Mouse (Mus musculus) heart, postnatal 0 days (tissue): ENCODE results near the gene Grid1. TPM values are rescaled to one million over a fixed set of nuclear protein-coding genes. Genes with fewer than 3 reads are reported as not detected.
A peak's percentile ranks its signal among the peaks of the same experiment; 100 is the strongest.

Experiments used
- ATAC-seq: fragments of 200-750 bp; cut with Nextera tagmentation; 2 replicates; pipeline ENCODE4 v1.8.0; 2017; ENCODE audit warnings: low read depth, moderate number of reproducible peaks, moderate library complexity; ENCODE audit not compliant: insufficient read depth
- DNase-seq: peaks from one replicate; pipeline ENCODE4 v3.0.0-alpha.2; 2016; ENCODE audit warnings: low spot score
- H3K27ac ChIP-seq: fragments of 300-500 bp; sonication (generic); 2 replicates; pipeline ENCODE4 v1.5.1; 2014; ENCODE audit warnings: low read depth, mild to moderate bottlenecking
- H3K27me3 ChIP-seq: fragments of 300-500 bp; sonication (generic); 2 replicates; pipeline ENCODE4 v1.6.1; 2014; ENCODE audit warnings: low read length, mixed read lengths; ENCODE audit not compliant: control insufficient read depth, insufficient read depth
- H3K36me3 ChIP-seq: fragments of 300-500 bp; sonication (generic); replicated peaks from 2 replicates; pipeline ENCODE4 v1.6.1; 2014; ENCODE audit warnings: low read length, mixed read lengths; ENCODE audit not compliant: control insufficient read depth, insufficient read depth
- H3K4me1 ChIP-seq: fragments of 300-500 bp; sonication (generic); 2 replicates; pipeline ENCODE4 v1.6.1; 2014; ENCODE audit warnings: antibody characterized with exemption; ENCODE audit not compliant: control insufficient read depth, insufficient read depth
- H3K4me2 ChIP-seq: fragments of 300-500 bp; sonication (generic); 2 replicates; pipeline ENCODE4 v1.6.1; 2014; ENCODE audit warnings: low read depth, mild to moderate bottlenecking, low read length, moderate library complexity
- H3K4me3 ChIP-seq: fragments of 300-500 bp; sonication (generic); 2 replicates; pipeline ENCODE4 v1.5.1; 2014; ENCODE audit warnings: low read depth, low read length
- H3K9ac ChIP-seq: fragments of 300-500 bp; sonication (generic); replicated peaks from 2 replicates; pipeline ENCODE4 v1.6.1; 2014; ENCODE audit warnings: low read depth, low read length, mixed read lengths
- H3K9me3 ChIP-seq: fragments of 300-500 bp; sonication (generic); replicated peaks from 2 replicates; pipeline ENCODE4 v1.6.1; 2016; ENCODE audit warnings: low read length; ENCODE audit not compliant: control insufficient read depth
- CTCF ChIP-seq: IDR thresholded peaks from 2 replicates; pipeline ENCODE4 v1.5.1; 2016; ENCODE audit warnings: antibody characterized with exemption, control low read depth, low read depth
- EP300 ChIP-seq: IDR thresholded peaks from 2 replicates; pipeline ENCODE4 v1.6.1; 2016; ENCODE audit warnings: antibody characterized with exemption, low read depth
- WGBS: fragments of 180-500 bp; shearing (Covaris S2); extraction: QIAGEN DNeasy Blood & Tissue Kit; methylation state at CpG from one replicate; pipeline ENCODE4 v1.1.7; 2014; 5-methylcytosine and 5-hydroxymethylcytosine counted together
- polyA plus RNA-seq: library from polyadenylated mRNA; unstranded; fragments of >200 nt; fragmentation: Nextera tagmentation; extraction: Ambion mirVana; gene quantifications from 2 replicates; pipeline ENCODE4 v1.2.1, GENCODE M21; 2015
- total RNA-seq: library from RNA; depleted of rRNA; stranded (reverse); fragments of >200 nt; gene quantifications from 2 replicates; pipeline ENCODE4 v1.2.3, GENCODE M21; 2014; ENCODE audit warnings: low replicate concordance

Gene Grid1
- total and polyA plus RNA-seq, 2 experiments from 2014 or later = 0.05 TPM; not detected in 1

DNA sequence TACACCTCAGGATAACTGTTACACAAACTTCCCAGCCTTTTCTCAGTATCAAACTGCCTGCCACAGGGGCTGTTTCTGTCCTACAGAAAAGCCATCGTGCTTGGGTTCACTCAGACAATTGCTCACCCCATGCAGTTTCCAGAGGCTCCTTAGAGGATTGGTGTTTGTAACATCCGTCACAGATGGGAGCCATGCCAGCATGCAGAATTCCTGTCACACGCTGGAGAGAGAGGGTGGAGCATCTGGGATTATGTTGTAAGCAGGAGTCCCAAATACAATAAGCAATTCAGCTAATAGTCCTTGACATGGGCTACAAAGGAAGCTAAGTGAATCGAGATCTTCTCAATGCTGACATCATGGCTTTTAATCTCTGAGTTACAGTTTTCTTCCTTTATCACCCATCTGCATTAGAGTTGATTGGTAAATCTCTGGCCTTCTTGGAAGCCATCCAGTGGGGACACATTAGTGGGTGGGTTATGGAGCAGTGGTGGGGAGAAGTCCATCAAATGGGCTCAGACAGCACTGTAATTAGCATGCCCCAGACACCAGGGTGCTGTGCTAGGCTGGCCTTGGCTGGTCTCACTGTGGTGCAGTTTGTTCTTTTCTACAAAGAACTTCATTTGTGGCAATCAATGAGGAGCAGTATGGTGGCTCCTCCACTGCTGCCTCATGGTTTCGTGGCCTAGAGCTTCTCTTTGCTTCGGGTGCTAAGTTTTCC lies 149.4 kb downstream of the Grid1 start:
- H3K9ac ChIP-seq = no peak overlapping the region
- H3K36me3 ChIP-seq = no peaks in the 10 kb centered on the region
- no peak overlapping the region for H3K27ac ChIP-seq
- no peaks in the 10 kb centered on the region for H3K4me1 ChIP-seq
- DNase-seq = peak; percentile 7
- 41% methylated on average over 6 of the region's 6 CpGs for WGBS
- TF ChIP-seq CTCF (no peak), EP300 (no peak)
- no peaks in the 10 kb centered on the region for H3K9me3 ChIP-seq
- H3K4me3 ChIP-seq = no peak overlapping the region
- H3K4me2 ChIP-seq = no peak overlapping the region
- no peak; the same call in 1 of the 2 replicates for ATAC-seq
- no peaks in the 10 kb centered on the region for H3K27me3 ChIP-seq

GRCm38 (mm10) chr14:34972930-34973329 lies 153.0 kb downstream of the Grid1 start:
- no peak overlapping the region for H3K9ac ChIP-seq
- no peaks in the 10 kb centered on the region for H3K9me3 ChIP-seq
- H3K36me3 ChIP-seq = no peaks in the 10 kb centered on the region
- no peak overlapping the region for H3K4me3 ChIP-seq
- no peak overlapping the region for H3K27ac ChIP-seq
- DNase-seq (no peak), ATAC-seq (no peak)
- no peaks in the 10 kb centered on the region for H3K4me1 ChIP-seq
- TF ChIP-seq CTCF (no peak), EP300 (no peak)
- WGBS = 71% methylated on average over 3 of the region's 3 CpGs
- no peaks in the 10 kb centered on the region for H3K27me3 ChIP-seq
- no peak overlapping the region for H3K4me2 ChIP-seq

DNA sequence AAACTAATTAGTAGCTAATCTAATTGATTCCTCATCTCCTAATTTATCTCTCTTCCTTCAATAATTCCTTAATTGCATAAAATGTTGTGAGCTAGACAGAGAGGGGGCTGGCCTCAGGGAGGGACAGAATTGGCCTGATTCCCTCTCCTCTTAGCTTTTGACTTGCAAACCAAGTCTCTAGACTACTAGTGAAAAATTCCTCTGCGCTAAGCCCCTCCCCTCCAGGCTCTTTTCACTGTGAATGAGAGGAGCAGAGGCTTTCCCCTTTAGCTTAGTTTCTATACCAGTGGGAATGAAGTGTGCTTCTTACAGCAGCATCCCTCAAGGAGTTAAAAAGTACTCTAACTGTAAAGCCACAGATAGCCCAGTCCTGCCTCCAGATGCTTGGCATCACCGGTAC lies 160.8 kb downstream of the Grid1 start:
- H3K9me3 ChIP-seq = no peaks in the 10 kb centered on the region
- H3K9ac ChIP-seq = no peak overlapping the region
- H3K4me1 ChIP-seq = no peaks in the 10 kb centered on the region
- no peak overlapping the region for H3K27ac ChIP-seq
- no peak for DNase-seq
- TF ChIP-seq CTCF (no peak), EP300 (no peak)
- no peak overlapping the region for H3K4me2 ChIP-seq
- ATAC-seq = no peak
- H3K4me3 ChIP-seq = no peak overlapping the region
- H3K36me3 ChIP-seq = no peaks in the 10 kb centered on the region
- WGBS = 20% methylated on average over 2 of the region's 2 CpGs
- H3K27me3 ChIP-seq = no peaks in the 10 kb centered on the region

- 79% methylated on average over 5 of the region's 5 CpGs for WGBS
- DNase-seq (no peak), ATAC-seq (peak; percentile 27; the same call in 1 of the 2 replicates)
- no peaks in the 10 kb centered on the region for H3K27me3 ChIP-seq
- H3K4me3 ChIP-seq = no peak overlapping the region
- H3K4me2 ChIP-seq = no peak overlapping the region
- H3K36me3 ChIP-seq = no peaks in the 10 kb centered on the region
- H3K9me3 ChIP-seq = no peaks in the 10 kb centered on the region
- no peaks in the 10 kb centered on the region for H3K4me1 ChIP-seq
- TF ChIP-seq CTCF (no peak), EP300 (no peak)
- no peak overlapping the region for H3K9ac ChIP-seq
- no peak overlapping the region for H3K27ac ChIP-seq
Measured at GRCm38 (mm10) chr14:34989131-34989530, 169.2 kb downstream of the Grid1 start.

GRCm38 (mm10) chr14:35006736-35007135 lies 186.8 kb downstream of the Grid1 start:
- TF ChIP-seq EP300 = no peak
- no peak for TF ChIP-seq CTCF
- WGBS = 78% methylated on average over 7 of the region's 7 CpGs
- H3K4me2 ChIP-seq = no peak overlapping the region
- H3K9ac ChIP-seq = no peak overlapping the region
- no peaks in the 10 kb centered on the region for H3K36me3 ChIP-seq
- no peak overlapping the region for H3K4me3 ChIP-seq
- ATAC-seq = no peak
- no peak overlapping the region for H3K27ac ChIP-seq
- H3K4me1 ChIP-seq = no peaks in the 10 kb centered on the region
- H3K27me3 ChIP-seq = no peaks in the 10 kb centered on the region
- H3K9me3 ChIP-seq = no peaks in the 10 kb centered on the region
- no peak for DNase-seq

- DNase-seq = no peak
- no peak overlapping the region for H3K27ac ChIP-seq
- no peaks in the 10 kb centered on the region for H3K9me3 ChIP-seq
- 57% methylated on average over 3 of the region's 3 CpGs for WGBS
- H3K4me3 ChIP-seq = no peak overlapping the region
- ATAC-seq = no peak
- no peak overlapping the region for H3K9ac ChIP-seq
- H3K4me1 ChIP-seq = no peaks in the 10 kb centered on the region
- no peak overlapping the region for H3K4me2 ChIP-seq
- no peaks in the 10 kb centered on the region for H3K36me3 ChIP-seq
- no peak for TF ChIP-seq CTCF
- H3K27me3 ChIP-seq = no peaks in the 10 kb centered on the region
Measured at GRCm38 (mm10) chr14:35008674-35009073, 188.8 kb downstream of the Grid1 start.
